Mouse (Mus musculus) gastrocnemius, postnatal 10 days (tissue): ENCODE data around the gene Fth1. TPM values are rescaled to one million over a fixed set of nuclear protein-coding genes. Genes with fewer than 3 reads are reported as not detected.

Experiments
- DNase-seq: peaks from one replicate; pipeline ENCODE4 v3.0.0; 2021; ENCODE audit warnings: mixed read lengths
- total RNA-seq, 2 experiments: library from RNA; stranded (reverse); gene quantifications; 2 replicates each; pipeline ENCODE4 v1.2.3; 2021

The Fth1 gene
- total RNA-seq, 2 experiments from 2014 or later = 2,152 to 2,273 TPM

DNA sequence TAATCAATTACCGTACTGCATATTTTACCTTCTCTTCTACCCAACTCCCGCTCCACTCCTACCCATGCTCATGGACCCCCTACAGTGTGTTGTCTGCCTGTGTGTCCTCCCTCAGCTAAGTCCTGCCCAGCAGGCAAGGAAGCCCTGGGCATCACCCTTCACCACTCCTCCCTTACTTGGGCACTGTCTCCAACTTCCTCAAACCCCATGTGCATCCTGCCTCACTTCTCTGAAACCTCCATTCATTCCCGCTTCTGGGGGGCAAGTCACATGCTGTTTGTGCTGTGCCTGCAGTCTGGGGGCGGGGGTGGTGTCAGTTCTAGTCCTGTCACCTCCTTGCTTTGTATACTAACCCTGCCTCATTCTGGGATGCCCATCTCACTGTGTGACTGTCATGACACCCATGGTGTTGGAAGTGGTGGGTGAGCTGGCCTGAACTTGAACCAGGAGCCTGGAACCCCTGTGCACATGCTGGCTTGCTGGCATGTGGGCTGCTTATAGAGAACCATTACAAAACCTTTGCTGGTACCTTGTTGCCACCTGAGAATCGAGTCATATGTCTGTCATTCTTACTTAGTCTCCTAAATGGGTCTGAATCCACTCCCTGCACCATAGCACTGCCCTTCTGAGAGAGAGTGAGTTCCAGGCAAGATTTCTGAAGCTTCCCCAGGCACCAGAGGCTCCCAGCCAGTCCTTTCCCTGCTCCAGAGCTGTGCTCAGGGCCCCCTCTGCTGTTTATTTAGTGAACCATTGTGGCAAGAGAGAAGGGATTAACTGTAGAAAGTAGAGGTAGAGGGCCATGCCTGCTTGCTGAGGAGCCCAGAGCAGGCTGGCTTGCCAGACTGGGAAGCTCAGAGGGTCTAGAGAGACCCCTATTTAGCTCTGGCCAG is 42.3 kb downstream of the Fth1 start:
- DNase-seq = no peak

- no peak for DNase-seq
Observed at GRCm38 (mm10) chr19:10023304-10023758, 42.9 kb downstream of the Fth1 start.

GRCm38 (mm10) chr19:10025169-10025875 is 44.9 kb downstream of the Fth1 start:
- DNase-seq = peak; percentile 58

DNA sequence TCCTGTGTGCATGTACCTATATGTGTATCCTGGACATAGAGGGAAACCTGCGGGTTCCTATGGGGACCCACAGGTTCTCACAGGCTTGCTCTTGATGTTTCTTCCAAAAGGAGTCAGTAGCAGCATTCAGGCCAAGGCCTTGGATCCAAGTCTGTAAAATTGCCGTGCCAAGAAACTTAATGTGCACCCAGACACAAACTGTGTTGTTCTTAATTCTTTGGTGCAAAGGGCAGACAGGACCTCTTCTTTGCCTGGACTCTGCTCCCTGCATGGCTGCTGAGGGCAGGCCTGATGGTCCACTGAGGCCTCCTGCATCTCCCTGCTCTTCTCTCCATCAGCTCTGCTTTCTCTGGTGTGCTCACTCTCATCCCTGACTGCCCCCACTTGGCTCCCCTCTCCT is 49.3 kb downstream of the Fth1 start:
- no peak for DNase-seq

- peak; percentile 43 for DNase-seq
Observed at GRCm38 (mm10) chr19:10033211-10033973, 53.0 kb downstream of the Fth1 start.

GRCm38 (mm10) chr19:10034356-10034755 is 54.0 kb downstream of the Fth1 start:
- no peak for DNase-seq

Other genes starting within 250 kb of the Fth1 start
- gene Scgb2a2, start 133.0 kb upstream of the Fth1 start, total RNA-seq = not detected
- gene Incenp, start 81.0 kb upstream of the Fth1 start, total RNA-seq = 10 to 100 TPM; 16.2 to 20.5 TPM
- gene Best1, start 21.0 kb downstream of the Fth1 start, total RNA-seq = 1 to 10 TPM in 1 of 2 experiments, under 1 TPM in 1; 0.59 to 1.1 TPM
- gene Rab3il1, start 21.1 kb downstream of the Fth1 start, total RNA-seq = 10 to 100 TPM; 15.0 to 18.9 TPM
- 1 to 10 TPM; 8.7 to 9.1 TPM for gene Fads3, start 61.0 kb downstream of the Fth1 start, total RNA-seq
- 10 to 100 TPM; 14.5 to 18.1 TPM for gene Fads2, start 121.1 kb downstream of the Fth1 start, total RNA-seq
- gene Fads1, start 202.3 kb downstream of the Fth1 start, total RNA-seq = 10 to 100 TPM; 27.9 to 28.5 TPM
- 100 to 1,000 TPM; 118 to 127 TPM for gene Tmem258, start 223.4 kb downstream of the Fth1 start, total RNA-seq
- gene Fen1, start 223.6 kb downstream of the Fth1 start, total RNA-seq = 1 to 10 TPM; 8.4 to 9.1 TPM